Mouse (Mus musculus) heart, postnatal 10 days (tissue): Measurements from ENCODE around the gene Chchd1. TPM values are rescaled to one million over a fixed set of nuclear protein-coding genes. Genes with fewer than 3 reads are reported as not detected.
A peak's percentile ranks its signal among the peaks of the same experiment; 100 is the strongest.

Experiments used
- DNase-seq, 2 experiments: peaks; one replicate each; pipeline ENCODE4 v3.0.0; 2021
- intact Hi-C: fragments of 180-260 bp; cut with DNase I; formaldehyde crosslinking; loops from one replicate; pipeline ENCODE4 v1.15.1; 2025
- total RNA-seq, 2 experiments: library from RNA; stranded (reverse); gene quantifications; 2 replicates each; pipeline ENCODE4 v1.2.3; 2021

Gene Chchd1
- total RNA-seq, 2 experiments from 2014 or later, result 83.7 to 91.9 TPM

- no peak for DNase-seq
- intact Hi-C loops, result no loop called here
Observed at GRCm38 (mm10) chr14:20719767-20720166, 17.0 kb downstream of the Chchd1 start.

GRCm38 (mm10) chr14:20721371-20721770 is 18.6 kb downstream of the Chchd1 start:
- intact Hi-C loops, result no loop called here
- DNase-seq, result no peak

GRCm38 (mm10) chr14:20723006-20723405 is 20.2 kb downstream of the Chchd1 start:
- DNase-seq, result no peak
- intact Hi-C loops, result no loop called here

DNA sequence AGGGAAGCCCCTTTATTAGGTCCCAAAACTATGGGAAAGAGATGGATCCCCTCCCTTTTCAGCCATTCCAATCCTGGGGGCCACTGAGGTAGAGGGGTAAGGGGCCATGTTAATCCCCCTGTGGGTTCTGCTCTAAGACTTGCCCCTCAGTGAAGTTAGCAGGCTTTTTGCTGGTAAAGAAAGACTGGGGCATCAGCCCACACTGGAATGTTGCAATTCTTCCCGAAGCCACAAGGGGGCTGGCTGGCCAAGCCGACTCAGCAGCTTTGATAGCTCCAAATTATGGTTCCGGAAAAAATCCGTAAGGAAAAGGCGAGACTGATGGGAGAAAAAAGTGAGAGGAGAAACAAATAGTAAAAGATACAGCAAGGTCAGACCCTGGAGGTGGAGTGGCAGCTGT is 21.2 kb downstream of the Chchd1 start:
- intact Hi-C loops, result no loop called here

DNA sequence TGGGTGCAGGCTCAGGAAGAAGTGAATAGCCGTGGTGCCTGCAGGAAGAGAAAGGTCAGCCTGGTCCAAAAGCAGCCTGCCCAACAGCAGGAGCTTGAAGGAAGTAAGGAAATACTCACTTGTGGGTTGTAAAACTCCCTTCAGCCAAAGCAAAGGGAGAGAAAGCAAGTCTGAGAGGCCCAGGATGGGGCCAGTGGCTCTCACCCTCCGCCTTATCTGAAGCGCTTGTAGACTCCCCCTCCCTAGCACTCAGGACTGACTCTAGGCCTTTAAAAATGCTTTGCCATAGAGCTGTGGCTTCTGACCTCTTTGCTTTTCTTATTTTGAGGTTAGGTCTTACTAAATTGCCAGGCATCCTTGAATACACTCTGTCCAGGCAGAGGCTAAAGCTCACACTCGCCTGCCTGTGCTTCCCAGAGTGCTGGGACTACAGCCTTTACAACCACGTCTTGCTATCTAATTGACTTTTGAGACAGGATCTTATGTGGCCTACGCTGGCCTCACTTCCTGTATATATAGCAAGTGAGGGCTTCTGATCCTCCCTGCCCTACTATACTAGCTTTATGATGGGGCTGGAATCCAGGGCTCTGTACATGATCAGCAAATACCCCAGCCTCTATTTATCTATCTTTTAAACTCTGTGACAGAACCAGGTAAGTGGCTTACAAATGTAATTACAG is 23.0 kb downstream of the Chchd1 start:
- DNase-seq, result no peak
- intact Hi-C loops, result loop anchor here (2.0 kb wide), 1 partner anchor 15 kb away; no protein-coding TSS in a partner anchor

More for the DNA sequence above, 21.2 kb downstream of the Chchd1 start:
- peak; percentile 78 to 85 for DNase-seq

- no peak for DNase-seq
- intact Hi-C loops, result no loop called here
Observed at GRCm38 (mm10) chr14:20729871-20730270, 27.1 kb downstream of the Chchd1 start.

DNA sequence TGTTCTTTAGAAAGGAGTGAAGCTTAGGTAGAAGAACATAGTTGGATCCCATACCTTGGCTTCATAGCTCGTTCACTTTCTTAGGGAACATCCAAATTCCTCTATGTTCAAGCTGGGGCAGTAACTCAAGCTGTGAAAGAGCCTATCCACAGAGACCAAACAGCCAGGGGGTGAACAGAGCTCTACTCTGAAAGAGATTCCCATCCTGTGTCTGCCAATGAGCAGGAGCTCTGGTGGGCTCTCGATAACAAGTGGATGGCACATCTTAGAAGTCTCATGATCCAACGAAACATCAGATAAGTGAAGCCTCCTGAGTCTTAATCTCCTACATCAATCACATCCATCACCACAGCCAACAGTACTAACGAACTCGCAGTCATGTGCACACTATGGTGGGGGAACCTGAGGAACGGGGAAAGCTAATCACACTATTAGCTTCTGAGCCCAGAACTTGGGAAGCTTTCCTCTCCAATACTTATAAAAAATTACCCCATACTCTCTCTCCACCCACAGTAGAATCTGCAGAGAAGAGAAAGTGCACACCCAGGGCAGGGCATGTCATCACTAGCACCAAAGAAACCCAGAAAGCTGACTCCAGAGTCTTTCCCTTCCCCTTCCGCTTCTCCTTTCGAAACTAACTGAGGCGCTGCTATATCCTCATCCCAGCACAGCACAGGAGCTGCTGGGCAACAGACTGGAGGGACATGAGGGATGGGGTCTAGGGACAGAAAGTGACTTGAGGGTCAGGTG is 28.2 kb downstream of the Chchd1 start:
- no peak for DNase-seq
- intact Hi-C loops, result no loop called here

DNA sequence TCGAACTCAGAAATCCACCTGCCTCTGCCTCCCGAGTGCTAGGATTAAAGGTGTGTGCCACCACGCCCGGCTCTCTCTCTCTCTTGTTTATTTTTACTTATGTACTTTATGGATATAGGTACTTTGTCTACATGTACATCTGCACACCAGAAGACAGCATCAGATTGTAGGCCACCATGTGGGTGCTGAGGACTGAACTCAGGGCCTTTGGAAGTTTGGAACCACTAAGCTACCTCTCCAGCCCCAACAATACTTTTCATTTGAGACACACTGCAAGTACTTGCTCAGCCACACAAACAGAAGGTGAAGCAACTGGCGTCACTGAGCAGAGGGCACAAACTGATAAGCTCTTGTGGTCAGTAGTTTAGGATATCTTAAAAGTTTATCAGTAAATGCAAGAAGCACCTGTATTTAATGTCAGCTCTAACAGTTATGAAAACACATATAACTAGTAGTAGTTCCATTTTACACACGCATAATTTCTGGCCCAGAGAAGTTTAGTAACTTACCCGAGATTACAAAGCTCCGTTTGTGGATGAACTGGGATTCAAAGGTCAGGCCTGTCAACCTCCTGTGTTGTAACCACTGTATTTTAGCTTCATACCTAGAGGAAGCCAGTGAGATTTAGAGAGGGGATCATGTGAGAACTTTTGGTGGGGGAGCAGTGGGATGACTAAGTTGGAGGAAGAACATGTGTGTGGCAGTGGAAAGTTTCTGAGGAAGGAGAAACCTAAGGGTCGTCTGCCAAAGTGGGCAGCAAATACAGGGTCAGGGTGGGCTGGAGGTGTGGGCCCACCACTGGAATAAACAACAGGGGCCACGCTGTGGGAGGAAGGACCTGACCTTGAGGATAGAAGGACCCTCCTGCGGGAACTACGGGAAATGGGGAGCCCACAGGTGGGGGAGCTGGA is 30.5 kb downstream of the Chchd1 start:
- no peak for DNase-seq
- intact Hi-C loops, result no loop called here

- DNase-seq, result peak; percentile 91 to 93
- intact Hi-C loops, result no loop called here
Observed at GRCm38 (mm10) chr14:20733952-20734774, 31.4 kb downstream of the Chchd1 start, which contains the start of gene Ndst2. TSS of gene Ndst2 (minus strand) at chr14:20734562.

- intact Hi-C loops, result no loop called here
- DNase-seq, result no peak
Observed at GRCm38 (mm10) chr14:20735052-20735451, 32.2 kb downstream of the Chchd1 start.

DNA sequence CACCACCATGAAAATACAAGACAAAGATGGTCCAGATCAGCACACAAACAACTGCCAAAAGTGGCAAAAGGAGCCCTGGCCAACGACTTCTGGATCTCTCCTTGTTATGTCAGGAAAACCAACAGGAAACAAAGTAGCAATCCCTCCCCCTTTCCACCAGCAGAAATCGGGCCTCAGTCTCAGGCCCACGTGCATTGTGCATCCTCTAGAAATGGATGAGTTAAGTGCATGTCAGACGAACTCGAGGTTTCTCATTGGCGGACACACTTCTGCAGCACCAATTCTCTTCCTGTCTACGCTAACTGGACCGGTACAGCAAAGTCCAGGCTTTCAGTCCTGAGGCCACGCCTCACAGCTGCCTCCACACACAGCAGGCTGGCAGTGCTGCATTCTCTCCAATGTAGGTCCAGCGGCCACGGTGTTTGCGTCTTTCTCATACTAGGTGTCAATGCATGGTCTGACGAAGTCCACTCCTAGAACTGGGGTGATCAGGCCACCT is 33.1 kb downstream of the Chchd1 start:
- intact Hi-C loops, result loop anchor here (2.0 kb wide), 1 partner anchor 63 kb away; no protein-coding TSS in a partner anchor
- DNase-seq, result no peak

DNA sequence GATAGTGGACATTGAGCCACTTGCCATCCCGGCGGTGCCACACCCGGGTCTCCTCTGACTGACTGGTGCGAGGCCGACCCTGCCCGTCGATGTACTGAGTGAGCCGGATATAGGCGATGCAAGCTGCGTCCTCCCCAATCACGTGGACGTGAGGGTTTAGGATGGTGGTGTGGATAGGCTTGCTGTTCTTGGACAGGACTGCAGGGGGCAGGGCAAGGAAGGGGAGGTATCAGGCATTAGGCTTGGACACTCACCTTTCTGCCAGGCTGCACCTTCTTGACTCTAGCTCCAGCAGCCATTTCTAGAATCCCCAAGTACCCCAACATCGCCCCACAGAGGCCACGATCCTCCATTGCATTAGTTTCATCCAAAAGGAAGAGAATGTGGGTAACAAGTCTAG is 34.5 kb downstream of the Chchd1 start:
- DNase-seq, result peak; percentile 72 to 81
- intact Hi-C loops, result loop anchor here (2.0 kb wide), 1 partner anchor 61 kb away; no protein-coding TSS in a partner anchor

GRCm38 (mm10) chr14:20738511-20738910 is 35.7 kb downstream of the Chchd1 start:
- intact Hi-C loops, result no loop called here

DNA sequence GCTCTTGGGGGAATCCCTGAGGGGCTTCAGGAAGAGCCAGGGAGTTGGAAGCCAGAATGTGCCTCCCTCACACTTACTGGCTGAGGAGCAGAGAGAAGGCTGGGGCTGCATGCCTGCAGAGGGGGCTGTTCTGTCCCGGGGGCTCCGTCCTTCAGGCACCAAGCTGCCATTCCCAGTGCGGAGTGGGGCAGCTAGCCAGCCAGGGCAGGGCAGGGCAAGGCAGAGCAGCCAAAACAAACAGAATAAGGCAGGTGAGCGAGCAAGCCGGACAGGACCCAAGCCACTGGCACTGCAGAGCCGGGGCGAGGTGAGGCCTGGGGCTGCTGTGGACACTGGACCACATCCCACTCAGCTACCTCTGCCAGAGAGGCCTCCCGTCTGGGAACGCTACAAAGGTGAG is 38.5 kb downstream of the Chchd1 start:
- no peak for DNase-seq
- intact Hi-C loops, result no loop called here

More at GRCm38 (mm10) chr14:20738511-20738910, 35.7 kb downstream of the Chchd1 start:
- no peak for DNase-seq

DNA sequence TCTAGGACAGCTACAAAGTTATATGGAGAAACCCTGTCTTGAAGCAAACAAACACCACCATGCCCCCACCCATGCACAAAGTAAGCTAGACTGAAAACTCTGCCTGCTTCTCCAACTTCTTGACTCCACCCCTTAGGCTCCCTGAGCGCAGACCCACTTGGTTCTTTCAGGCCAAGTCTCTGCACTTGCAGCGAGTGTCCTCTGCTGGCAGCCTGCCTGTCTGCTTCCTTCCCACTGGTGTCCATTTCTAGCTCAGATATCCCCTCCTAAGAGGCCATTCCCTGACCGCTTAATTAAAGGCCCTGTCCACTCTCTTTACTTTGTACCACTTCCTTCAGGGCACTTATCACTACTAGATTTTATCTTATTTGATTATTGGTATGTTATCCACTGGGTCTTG is 40.8 kb downstream of the Chchd1 start:
- DNase-seq, result no peak
- intact Hi-C loops, result no loop called here

DNA sequence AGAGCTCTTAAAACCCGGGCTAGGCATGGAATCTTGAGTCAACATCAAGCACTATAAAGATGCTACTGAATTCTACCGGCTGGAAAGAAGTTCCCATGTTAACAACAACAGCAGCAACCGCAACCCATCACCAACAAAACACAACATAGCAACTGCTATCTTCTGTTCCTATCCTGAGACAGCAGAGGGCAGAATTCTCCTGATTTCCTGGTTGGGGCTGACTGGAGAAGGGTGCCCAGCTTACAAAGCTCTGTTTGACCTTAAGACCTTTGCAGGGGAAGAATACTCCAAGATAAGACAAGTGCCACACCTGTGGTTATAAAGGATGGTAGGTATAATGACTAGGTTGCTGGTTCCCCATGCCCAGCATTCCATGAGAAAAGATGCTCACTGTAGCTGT is 44.1 kb downstream of the Chchd1 start:
- no peak for DNase-seq
- intact Hi-C loops, result no loop called here

GRCm38 (mm10) chr14:20748388-20748787 is 45.6 kb downstream of the Chchd1 start:
- intact Hi-C loops, result no loop called here
- no peak for DNase-seq

DNA sequence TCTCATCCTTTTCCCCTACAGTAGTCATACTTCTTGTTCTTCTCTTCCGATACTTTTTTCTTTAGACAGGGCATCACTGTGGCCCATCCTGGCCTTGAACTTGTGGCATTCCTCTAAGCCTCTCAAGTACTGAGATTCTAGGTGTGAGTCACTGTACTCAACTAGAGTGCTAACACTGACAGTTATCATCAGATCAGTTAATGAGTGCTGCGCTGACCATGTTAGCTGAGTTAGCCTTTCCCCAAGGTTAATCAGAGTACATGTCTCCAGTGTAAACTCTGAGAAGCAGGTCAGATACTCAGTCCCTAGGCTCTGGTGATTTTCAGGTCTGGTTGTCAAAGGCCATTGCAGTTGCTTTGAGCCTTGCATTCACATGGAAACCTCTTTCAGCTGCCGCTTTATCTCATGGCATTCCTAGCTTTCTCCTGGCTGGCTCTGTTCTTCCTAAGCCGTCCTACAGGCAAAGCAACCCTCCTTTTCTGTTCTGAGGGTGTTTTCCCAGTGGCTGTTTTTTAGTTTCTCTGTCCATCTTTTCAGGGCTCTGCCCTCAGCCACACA is 46.8 kb downstream of the Chchd1 start:
- intact Hi-C loops, result no loop called here

GRCm38 (mm10) chr14:20750503-20750902 is 47.7 kb downstream of the Chchd1 start:
- intact Hi-C loops, result no loop called here
- DNase-seq, result no peak

More for the DNA sequence above, 46.8 kb downstream of the Chchd1 start:
- DNase-seq, result no peak
